Mouse (Mus musculus): ENCODE measurements around the gene Ren1.

DNA sequence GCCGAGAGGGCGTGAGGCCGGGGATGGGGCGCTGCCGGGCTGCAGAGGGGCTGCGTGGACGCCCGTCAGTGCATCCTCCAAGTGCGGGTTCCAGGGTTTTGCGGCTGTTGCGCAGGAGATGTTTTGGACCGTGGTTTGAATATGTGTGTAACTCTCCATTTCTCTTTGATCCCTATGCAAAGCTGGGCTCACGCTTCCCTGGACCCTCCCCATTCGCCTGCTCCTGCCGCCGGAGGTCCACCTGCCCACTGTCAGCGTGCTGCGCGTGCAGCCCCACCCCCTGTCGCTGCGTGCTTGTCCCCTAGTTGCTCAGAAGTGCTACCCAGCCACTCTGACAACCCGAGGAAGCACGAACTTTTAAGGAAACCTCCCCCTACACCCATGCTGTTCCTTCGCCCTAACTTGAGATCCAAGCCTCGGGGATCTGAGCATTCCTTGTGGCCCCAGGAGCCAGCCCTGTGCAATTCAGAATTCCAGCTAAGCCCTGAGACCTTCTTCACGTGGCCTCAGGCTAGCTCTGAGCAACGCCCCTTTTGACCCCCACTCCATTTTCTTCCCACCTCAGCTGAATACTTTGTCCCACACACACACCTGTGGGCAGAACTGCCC, 13.8 kb downstream of the Ren1 start:
- no peak for TF ChIP-seq CTCF (IDR thresholded peaks at IDR 0.05)
- TF ChIP-seq EP300 (IDR thresholded peaks at IDR 0.05), result no peak
